Mouse (Mus musculus): ENCODE data around the gene Slc43a2. TPM values are rescaled to one million over a fixed set of nuclear protein-coding genes. Genes with fewer than 3 reads are reported as not detected.

Gene Slc43a2
- polyA plus RNA-seq, 1 experiment = 148 TPM

DNA sequence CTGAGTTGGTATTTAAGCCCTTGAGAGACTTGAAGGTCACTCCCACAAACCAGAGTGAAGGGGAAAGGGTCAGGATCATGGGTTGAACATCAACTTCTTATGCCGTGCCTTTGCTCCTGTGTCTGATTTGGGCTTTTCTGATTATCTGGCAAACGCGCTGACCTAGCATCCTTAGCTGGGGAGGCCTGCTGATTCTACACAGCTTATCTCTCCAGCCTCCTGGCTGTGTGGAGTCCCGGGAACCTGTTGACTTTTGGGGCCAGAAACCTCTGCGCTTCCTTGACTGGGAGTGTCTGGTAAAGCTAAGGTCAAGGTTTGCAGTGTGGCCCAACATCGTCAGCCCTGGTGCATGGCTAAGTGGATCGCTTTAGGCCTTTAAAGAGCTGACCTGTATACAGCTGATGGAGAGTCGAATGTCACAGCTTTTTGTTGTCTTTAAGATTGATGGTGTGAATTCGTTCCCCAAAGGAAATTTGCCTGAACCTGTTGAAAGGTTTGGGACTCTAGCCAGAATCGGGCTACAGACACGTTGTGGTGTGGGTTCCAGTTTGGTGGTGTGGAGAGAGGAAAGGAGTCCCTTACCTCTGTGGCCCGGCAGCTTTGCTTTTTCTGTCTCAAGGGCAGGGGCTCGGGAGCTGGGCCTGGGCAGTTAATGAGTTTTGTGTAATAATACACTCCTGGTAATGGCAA lies 3.8 kb downstream of the Slc43a2 start:
- H3K27ac ChIP-seq (ENCODE audit: insufficient read depth, low read depth, low read length) = peak overlapping the region; percentile 91
- peaks cover 11% of the 10 kb centered on the region for H3K4me1 ChIP-seq (ENCODE audit: control insufficient read depth, insufficient read depth, low read length)
- TF ChIP-seq POLR2A (IDR thresholded peaks at IDR 0.05; ENCODE audit: low read depth, low read length) = no peak
- no peak for TF ChIP-seq CTCF (conservative IDR thresholded peaks at IDR 0.05; ENCODE audit: insufficient read depth, insufficient read length, low read depth, low read length)
- no peaks in the 10 kb centered on the region for H3K36me3 ChIP-seq (ENCODE audit: control insufficient read depth, insufficient read depth, low read length)
- no peaks in the 10 kb centered on the region for H3K27me3 ChIP-seq (replicated peaks; ENCODE audit: control insufficient read depth, insufficient read depth, low read length)
- 31% methylated on average over 13 of the region's 13 CpGs for WGBS
- DNase-seq = peak; percentile 86
- peak overlapping the region; percentile 12 for H3K4me3 ChIP-seq (ENCODE audit: insufficient read depth, low read depth, low read length)

DNA sequence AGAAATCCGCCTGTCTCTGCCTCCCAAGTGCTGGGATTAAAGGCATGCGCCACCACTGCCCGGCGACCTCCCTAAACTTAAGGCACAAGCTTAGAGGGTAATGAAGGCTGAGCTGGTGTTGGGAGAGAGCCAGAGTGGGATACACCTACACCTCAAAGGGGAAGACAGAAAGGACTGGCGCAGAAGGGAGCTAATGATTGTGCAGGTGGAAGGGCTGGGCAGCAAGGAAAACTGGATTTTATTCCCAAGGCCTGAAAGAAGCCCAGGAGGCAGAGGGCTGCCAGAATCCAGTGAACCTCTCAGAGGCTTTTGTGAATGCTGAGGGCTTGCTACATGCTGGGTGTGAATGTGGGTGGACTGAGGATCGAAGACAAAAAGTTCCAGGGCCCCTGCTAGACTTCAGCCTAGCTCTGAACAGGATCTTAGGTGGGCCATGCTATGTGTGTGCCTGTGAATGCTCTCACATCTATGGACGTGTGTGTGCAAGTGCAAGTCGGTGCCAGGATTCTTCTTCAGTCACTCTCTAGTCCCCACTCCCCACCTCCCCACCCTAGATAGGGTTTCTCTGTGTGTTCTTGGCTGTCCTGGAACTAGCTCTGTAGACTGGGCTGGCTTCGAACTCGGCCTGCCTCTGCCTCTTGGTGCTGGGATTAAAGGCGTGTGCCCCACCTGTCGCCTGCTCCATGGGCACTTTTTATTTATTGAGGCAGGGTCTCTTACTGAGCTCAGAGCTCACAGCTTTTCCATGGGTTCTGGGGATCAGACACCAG lies 4.9 kb downstream of the Slc43a2 start:
- Histone ChIP-seq H3K4me1 (ENCODE audit: control insufficient read depth, insufficient read depth, low read length) (peaks cover 21% of the 10 kb centered on the region), H3K27me3 (replicated peaks; ENCODE audit: control insufficient read depth, insufficient read depth, low read length) (no peaks in the 10 kb centered on the region), H3K36me3 (ENCODE audit: control insufficient read depth, insufficient read depth, low read length) (no peaks in the 10 kb centered on the region), H3K4me3 (ENCODE audit: insufficient read depth, low read depth, low read length) (no peak overlapping the region), H3K27ac (ENCODE audit: insufficient read depth, low read depth, low read length) (peak overlapping the region; percentile 27)
- DNase-seq = no peak
- TF ChIP-seq POLR2A (IDR thresholded peaks at IDR 0.05; ENCODE audit: low read depth, low read length) (no peak), CTCF (conservative IDR thresholded peaks at IDR 0.05; ENCODE audit: insufficient read depth, insufficient read length, low read depth, low read length) (no peak)
- WGBS = 82% methylated on average over 12 of the region's 12 CpGs

DNA sequence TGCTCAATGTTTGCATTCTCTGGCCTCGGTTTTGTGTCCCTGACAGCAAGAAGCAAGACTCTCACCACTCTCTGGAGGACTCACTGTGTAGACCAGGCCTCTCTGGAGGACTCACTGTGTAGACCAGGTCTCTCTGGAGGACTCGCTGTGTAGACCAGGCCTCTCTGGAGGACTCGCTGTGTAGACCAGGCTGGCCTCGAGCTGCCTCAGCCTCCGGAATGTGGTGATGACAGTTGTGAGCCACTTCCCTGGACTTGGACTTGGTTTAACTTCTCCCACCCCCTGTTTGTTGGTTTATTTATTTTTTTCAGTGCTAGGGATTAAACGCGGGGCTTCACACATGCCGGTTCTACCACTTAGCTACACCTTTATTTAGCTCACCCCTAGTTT lies 5.5 kb downstream of the Slc43a2 start:
- Histone ChIP-seq H3K27ac (ENCODE audit: insufficient read depth, low read depth, low read length) (peak overlapping the region; percentile 27; the same call in 1 of the 2 replicates), H3K36me3 (ENCODE audit: control insufficient read depth, insufficient read depth, low read length) (no peaks in the 10 kb centered on the region), H3K4me1 (ENCODE audit: control insufficient read depth, insufficient read depth, low read length) (peaks cover 26% of the 10 kb centered on the region), H3K4me3 (ENCODE audit: insufficient read depth, low read depth, low read length) (no peak overlapping the region), H3K27me3 (replicated peaks; ENCODE audit: control insufficient read depth, insufficient read depth, low read length) (no peaks in the 10 kb centered on the region)
- WGBS = 83% methylated on average over 8 of the region's 8 CpGs
- no peak for DNase-seq
- no peak for TF ChIP-seq CTCF (conservative IDR thresholded peaks at IDR 0.05; ENCODE audit: insufficient read depth, insufficient read length, low read depth, low read length)

DNA sequence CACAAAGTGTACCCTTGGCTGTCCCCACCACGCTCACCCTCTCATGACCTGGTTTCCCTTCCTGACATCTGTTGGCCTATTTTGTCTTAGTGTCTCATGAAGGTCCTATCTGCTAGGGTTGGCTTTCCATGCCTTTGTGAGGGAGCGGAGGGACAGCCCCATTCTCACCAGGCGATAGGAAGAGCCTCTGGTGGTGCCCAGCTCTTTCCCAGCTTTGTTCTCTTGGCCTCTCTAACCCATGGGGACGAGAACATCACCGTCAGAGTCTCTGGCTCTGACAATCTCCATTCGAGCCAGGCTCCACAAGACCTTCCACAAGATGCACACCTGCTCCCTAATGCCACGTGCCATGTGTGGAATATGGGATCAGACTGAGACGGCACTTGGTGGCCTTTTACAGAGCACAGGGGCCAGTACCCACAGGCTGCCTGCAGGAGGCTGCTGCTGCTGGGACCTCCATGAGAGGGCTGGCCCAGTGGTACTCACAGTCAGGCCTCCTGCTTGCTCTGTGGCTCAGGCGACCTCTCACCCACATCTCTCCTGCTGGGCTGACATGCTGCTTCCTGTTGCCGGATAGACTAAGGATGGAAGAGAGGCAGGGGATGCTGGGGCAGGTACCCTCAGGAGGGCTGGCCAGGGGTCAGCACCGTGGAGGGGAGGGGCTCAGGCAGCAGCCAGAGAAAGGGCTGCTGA lies 6.1 kb downstream of the Slc43a2 start:
- DNase-seq = no peak
- TF ChIP-seq POLR2A (IDR thresholded peaks at IDR 0.05; ENCODE audit: low read depth, low read length) (no peak), CTCF (conservative IDR thresholded peaks at IDR 0.05; ENCODE audit: insufficient read depth, insufficient read length, low read depth, low read length) (no peak)
- Histone ChIP-seq H3K36me3 (ENCODE audit: control insufficient read depth, insufficient read depth, low read length) (no peaks in the 10 kb centered on the region), H3K4me3 (ENCODE audit: insufficient read depth, low read depth, low read length) (no peak overlapping the region), H3K27ac (ENCODE audit: insufficient read depth, low read depth, low read length) (peak overlapping the region; percentile 44), H3K27me3 (replicated peaks; ENCODE audit: control insufficient read depth, insufficient read depth, low read length) (no peaks in the 10 kb centered on the region), H3K4me1 (ENCODE audit: control insufficient read depth, insufficient read depth, low read length) (peaks cover 26% of the 10 kb centered on the region)
- 51% methylated on average over 11 of the region's 11 CpGs for WGBS

DNA sequence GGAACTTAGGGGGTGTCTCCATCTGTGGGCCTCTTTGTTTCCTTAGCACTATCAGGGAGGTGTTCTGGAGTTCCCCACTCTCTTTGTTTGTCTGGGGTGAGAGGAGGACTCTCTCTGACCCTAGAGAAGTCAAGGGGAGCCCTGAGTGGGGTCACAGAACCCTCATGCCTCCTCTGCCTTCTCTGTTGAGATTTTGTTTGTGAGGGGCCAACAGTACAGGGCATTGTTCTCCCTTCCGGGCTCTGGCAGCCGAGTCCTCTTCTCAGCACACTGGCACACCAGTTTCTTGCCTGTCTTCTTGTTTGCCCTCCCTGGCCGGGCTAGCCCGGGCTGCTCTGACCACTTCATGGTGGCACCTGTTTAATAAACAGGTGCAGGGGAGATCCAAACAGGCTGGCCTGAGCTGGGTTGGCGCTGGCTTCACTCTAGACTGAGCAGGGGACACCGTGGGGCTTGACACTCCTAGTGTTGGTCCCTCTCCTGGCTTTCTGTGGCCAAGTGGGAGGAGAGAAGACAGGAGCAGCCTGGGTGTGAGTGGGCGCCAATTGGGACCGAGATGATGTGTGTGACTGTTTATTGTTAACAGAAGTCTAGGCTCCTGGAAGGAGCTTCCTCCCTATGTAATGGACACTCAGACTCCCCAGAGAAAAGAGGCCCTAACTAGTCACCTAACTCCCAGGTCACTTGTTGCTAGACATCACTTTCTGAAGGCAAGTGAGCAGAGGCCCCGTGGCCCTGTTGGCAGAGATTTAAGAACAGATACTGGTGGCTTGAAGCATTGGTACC lies 6.9 kb downstream of the Slc43a2 start:
- Histone ChIP-seq H3K27ac (ENCODE audit: insufficient read depth, low read depth, low read length) (peak overlapping the region; percentile 44), H3K4me1 (ENCODE audit: control insufficient read depth, insufficient read depth, low read length) (peaks cover 23% of the 10 kb centered on the region), H3K36me3 (ENCODE audit: control insufficient read depth, insufficient read depth, low read length) (no peaks in the 10 kb centered on the region; the same call in 1 of the 2 replicates), H3K4me3 (ENCODE audit: insufficient read depth, low read depth, low read length) (no peak overlapping the region), H3K27me3 (replicated peaks; ENCODE audit: control insufficient read depth, insufficient read depth, low read length) (no peaks in the 10 kb centered on the region)
- DNase-seq = no peak
- TF ChIP-seq POLR2A (IDR thresholded peaks at IDR 0.05; ENCODE audit: low read depth, low read length) (no peak), CTCF (conservative IDR thresholded peaks at IDR 0.05; ENCODE audit: insufficient read depth, insufficient read length, low read depth, low read length) (no peak)
- 39% methylated on average over 9 of the region's 9 CpGs for WGBS

DNA sequence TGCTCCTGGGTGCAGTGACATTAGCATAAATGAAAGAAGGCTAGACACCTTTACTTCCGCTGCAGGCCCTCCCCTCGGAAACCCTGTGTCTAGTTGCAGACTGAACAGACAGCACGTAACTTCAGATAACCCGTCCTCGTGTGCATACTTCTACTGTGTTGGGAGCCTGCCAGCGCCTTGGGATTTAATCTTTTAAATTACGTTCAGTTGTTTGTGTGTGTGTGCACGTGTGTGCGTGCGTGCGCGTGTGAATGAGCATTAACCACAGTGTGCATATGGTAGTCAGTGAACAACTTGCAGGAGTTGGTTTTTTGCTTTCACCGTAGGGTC lies 7.4 kb downstream of the Slc43a2 start:
- Histone ChIP-seq H3K4me3 (ENCODE audit: insufficient read depth, low read depth, low read length) (no peak overlapping the region), H3K27me3 (replicated peaks; ENCODE audit: control insufficient read depth, insufficient read depth, low read length) (no peaks in the 10 kb centered on the region), H3K27ac (ENCODE audit: insufficient read depth, low read depth, low read length) (0 out of 2 replicates have a peak overlapping the region, but pooled peaks have one; percentile 44), H3K4me1 (ENCODE audit: control insufficient read depth, insufficient read depth, low read length) (peaks cover 23% of the 10 kb centered on the region), H3K36me3 (ENCODE audit: control insufficient read depth, insufficient read depth, low read length) (no peaks in the 10 kb centered on the region; the same call in 1 of the 2 replicates)
- 76% methylated on average over 13 of the region's 13 CpGs for WGBS
- DNase-seq = no peak
- TF ChIP-seq POLR2A (IDR thresholded peaks at IDR 0.05; ENCODE audit: low read depth, low read length) = no peak
- no peak for TF ChIP-seq CTCF (conservative IDR thresholded peaks at IDR 0.05; ENCODE audit: insufficient read depth, insufficient read length, low read depth, low read length)

All from kidney, adult 2 months (tissue).